Mouse (Mus musculus): Measurements from ENCODE around the gene Bean1. TPM values are rescaled to one million over a fixed set of nuclear protein-coding genes. Genes with fewer than 3 reads are reported as not detected.

The Bean1 gene
- total and polyA plus RNA-seq, 3 experiments, result not detected

DNA sequence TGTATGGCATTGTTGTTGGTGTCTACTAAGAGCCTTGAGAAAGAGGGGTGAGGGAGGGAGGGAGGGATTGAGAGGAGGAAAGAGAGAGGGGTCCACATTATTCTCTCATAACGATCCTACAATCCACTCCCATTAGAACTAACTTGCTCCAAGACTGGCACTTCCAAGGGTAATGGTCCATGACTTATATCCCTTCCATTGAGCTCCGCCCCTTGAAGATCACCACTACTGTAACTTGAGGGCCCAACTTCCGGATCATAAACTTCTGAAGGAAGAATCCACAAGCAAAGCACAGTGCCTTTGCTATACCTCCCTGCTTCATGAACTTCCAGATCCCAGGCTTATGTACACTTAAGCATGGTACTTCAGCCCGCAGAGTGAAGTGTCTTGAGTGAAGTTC lies 32.1 kb downstream of the Bean1 start:
- H3K27ac ChIP-seq (ENCODE audit: control insufficient read depth, low read depth, low read length), result no peak overlapping the region
- H3K4me1 ChIP-seq (ENCODE audit: control insufficient read depth in 1 of 2, insufficient read depth in 2 of 2, low read length in 2 of 2), result no peaks in the 10 kb centered on the region
- no peaks in the 10 kb centered on the region for H3K9me3 ChIP-seq (replicated peaks; ENCODE audit: insufficient read depth, low read length)
- H3K27me3 ChIP-seq (ENCODE audit: control insufficient read depth in 1 of 2, insufficient read depth in 2 of 2, low read length in 2 of 2), result no peaks in the 10 kb centered on the region; a peak in 1 of 4 replicates
- no peak for DNase-seq (ENCODE audit: low read depth, low spot score)
- H3K79me2 ChIP-seq (ENCODE audit: control insufficient read depth, insufficient read depth, low read length, poor library complexity), result no peaks in the 10 kb centered on the region
- H3K36me3 ChIP-seq (ENCODE audit: control insufficient read depth in 1 of 2, insufficient read depth in 2 of 2, low read length in 2 of 2), result no peaks in the 10 kb centered on the region
- TF ChIP-seq HCFC1 (IDR thresholded peaks at IDR 0.05; ENCODE audit: low read depth, low read length) (no peak), MAFK (IDR thresholded peaks at IDR 0.05; ENCODE audit: borderline replicate concordance, low read depth, low read length) (no peak), POLR2A (IDR thresholded peaks at IDR 0.05; ENCODE audit: control insufficient read depth in 1 of 2, insufficient read depth in 1 of 2, low read depth in 1 of 2, low read length in 2 of 2, poor library complexity in 1 of 2) (no peak), GABPA (IDR thresholded peaks at IDR 0.05; ENCODE audit: low read depth, low read length) (no peak), E2F4 (IDR thresholded peaks at IDR 0.05; ENCODE audit: borderline replicate concordance, low read depth, low read length) (no peak), SIN3A (IDR thresholded peaks at IDR 0.05; ENCODE audit: low read length) (no peak)
- no peak overlapping the region for H3K4me3 ChIP-seq (ENCODE audit: control insufficient read depth in 1 of 2, insufficient read depth in 1 of 2, low read depth in 2 of 2, low read length in 2 of 2)
- H3K9ac ChIP-seq (ENCODE audit: control insufficient read depth, low read depth, low read length, poor library complexity, severe bottlenecking), result no peak overlapping the region

DNA sequence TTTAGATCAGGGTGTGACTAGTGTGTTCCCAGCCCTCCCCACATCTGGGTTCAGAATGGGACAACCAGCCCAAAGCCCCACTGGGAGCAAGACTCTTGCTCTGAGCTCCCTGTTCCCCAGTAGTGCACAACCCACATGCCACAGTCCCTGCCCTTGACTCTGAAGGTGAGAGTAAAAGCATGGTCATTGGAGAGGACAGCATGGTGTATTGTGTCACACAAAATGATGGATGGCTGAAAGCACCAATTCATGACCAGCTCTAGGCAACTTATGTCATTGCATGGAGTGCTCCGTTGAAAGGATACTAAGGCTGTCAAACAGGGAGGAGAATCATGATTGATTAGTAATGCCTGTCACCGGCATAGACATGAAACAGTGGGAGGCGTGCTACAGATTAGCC lies 35.0 kb downstream of the Bean1 start:
- Histone ChIP-seq H3K4me3 (ENCODE audit: control insufficient read depth in 1 of 2, insufficient read depth in 1 of 2, low read depth in 2 of 2, low read length in 2 of 2) (no peak overlapping the region), H3K36me3 (ENCODE audit: control insufficient read depth in 1 of 2, insufficient read depth in 2 of 2, low read length in 2 of 2) (no peaks in the 10 kb centered on the region), H3K27me3 (ENCODE audit: control insufficient read depth in 1 of 2, insufficient read depth in 2 of 2, low read length in 2 of 2) (no peaks in the 10 kb centered on the region; a peak in 1 of 4 replicates), H3K4me1 (ENCODE audit: control insufficient read depth in 1 of 2, insufficient read depth in 2 of 2, low read length in 2 of 2) (no peaks in the 10 kb centered on the region), H3K9me3 (replicated peaks; ENCODE audit: insufficient read depth, low read length) (no peaks in the 10 kb centered on the region), H3K79me2 (ENCODE audit: control insufficient read depth, insufficient read depth, low read length, poor library complexity) (no peaks in the 10 kb centered on the region), H3K9ac (ENCODE audit: control insufficient read depth, low read depth, low read length, poor library complexity, severe bottlenecking) (no peak overlapping the region), H3K27ac (ENCODE audit: control insufficient read depth, low read depth, low read length) (no peak overlapping the region)
- no peak for TF ChIP-seq HCFC1 (IDR thresholded peaks at IDR 0.05; ENCODE audit: low read depth, low read length)
- TF ChIP-seq MAX (IDR thresholded peaks at IDR 0.05; ENCODE audit: low read length), result no peak
- TF ChIP-seq ZMIZ1 (IDR thresholded peaks at IDR 0.05; ENCODE audit: low read depth, low read length), result no peak
- TF ChIP-seq JUND (IDR thresholded peaks at IDR 0.05; ENCODE audit: low read depth, low read length), result no peak
- TF ChIP-seq POLR2AphosphoS2 (IDR thresholded peaks at IDR 0.05; ENCODE audit: low read length), result no peak
- no peak for TF ChIP-seq MXI1 (IDR thresholded peaks at IDR 0.05; ENCODE audit: low read depth, low read length)
- no peak for TF ChIP-seq EP300 (IDR thresholded peaks at IDR 0.05; ENCODE audit: low read depth in 1 of 2, low read length in 2 of 2)
- TF ChIP-seq KAT2A (conservative IDR thresholded peaks at IDR 0.05; ENCODE audit: low read depth, low read length), result no peak
- TF ChIP-seq MEF2A (IDR thresholded peaks at IDR 0.05; ENCODE audit: extremely low read depth, insufficient replicate concordance, low read depth, low read length, poor library complexity, severe bottlenecking), result no peak
- no peak for TF ChIP-seq MAFK (IDR thresholded peaks at IDR 0.05; ENCODE audit: borderline replicate concordance, low read depth, low read length)
- TF ChIP-seq SMC3 (IDR thresholded peaks at IDR 0.05; ENCODE audit: low read depth, low read length), result no peak
- no peak for TF ChIP-seq SIN3A (IDR thresholded peaks at IDR 0.05; ENCODE audit: low read length)
- DNase-seq (ENCODE audit: low read depth, low spot score), result no peak

DNA sequence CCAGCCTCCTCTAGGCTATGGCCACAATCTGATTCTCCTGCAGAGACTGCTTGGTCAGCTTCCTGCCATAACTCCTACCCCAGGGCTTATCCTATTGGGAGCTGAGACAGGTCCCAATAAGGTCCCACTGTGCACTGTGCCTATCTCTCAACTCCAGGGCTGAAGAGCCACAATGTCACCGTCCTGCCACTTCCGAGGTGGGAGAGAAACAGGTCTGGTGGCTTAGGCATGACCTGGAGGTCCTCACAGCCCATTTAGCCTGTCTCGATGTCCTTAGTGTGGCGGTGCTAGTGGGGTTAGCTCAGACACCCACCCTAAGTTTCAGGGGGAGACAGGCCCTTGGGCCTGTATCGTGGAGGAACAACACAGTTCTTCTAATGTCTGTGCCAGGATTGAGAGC lies 47.4 kb downstream of the Bean1 start:
- no peak for DNase-seq (ENCODE audit: low read depth, low spot score)
- Histone ChIP-seq H3K27me3 (ENCODE audit: control insufficient read depth in 1 of 2, insufficient read depth in 2 of 2, low read length in 2 of 2) (no peaks in the 10 kb centered on the region), H3K4me1 (ENCODE audit: control insufficient read depth in 1 of 2, insufficient read depth in 2 of 2, low read length in 2 of 2) (peaks cover 0 to 5% of the 10 kb centered on the region in 2 experiments; a peak in 2 of 4 replicates), H3K27ac (ENCODE audit: control insufficient read depth, low read depth, low read length) (no peak overlapping the region), H3K79me2 (ENCODE audit: control insufficient read depth, insufficient read depth, low read length, poor library complexity) (no peaks in the 10 kb centered on the region), H3K9me3 (replicated peaks; ENCODE audit: insufficient read depth, low read length) (no peaks in the 10 kb centered on the region), H3K36me3 (ENCODE audit: control insufficient read depth in 1 of 2, insufficient read depth in 2 of 2, low read length in 2 of 2) (peaks cover 0 to 5% of the 10 kb centered on the region in 2 experiments; a peak in 2 of 4 replicates), H3K4me3 (ENCODE audit: control insufficient read depth in 1 of 2, insufficient read depth in 1 of 2, low read depth in 2 of 2, low read length in 2 of 2) (no peak overlapping the region), H3K9ac (ENCODE audit: control insufficient read depth, low read depth, low read length, poor library complexity, severe bottlenecking) (no peak overlapping the region)
- TF ChIP-seq POLR2A (IDR thresholded peaks at IDR 0.05; ENCODE audit: control insufficient read depth in 1 of 2, insufficient read depth in 1 of 2, low read depth in 1 of 2, low read length in 2 of 2, poor library complexity in 1 of 2), result no peak
- TF ChIP-seq NRF1 (IDR thresholded peaks at IDR 0.05; ENCODE audit: insufficient read depth, low read depth, low read length, poor library complexity, severe bottlenecking), result no peak
- TF ChIP-seq CHD2 (IDR thresholded peaks at IDR 0.05; ENCODE audit: low read length), result no peak
- TF ChIP-seq BHLHE40 (IDR thresholded peaks at IDR 0.05; ENCODE audit: borderline replicate concordance, low read depth, low read length), result no peak
- TF ChIP-seq MAZ (IDR thresholded peaks at IDR 0.05; ENCODE audit: low read depth, low read length), result no peak
- no peak for TF ChIP-seq CHD1 (IDR thresholded peaks at IDR 0.05; ENCODE audit: low read depth, low read length)
- no peak for TF ChIP-seq RCOR1 (IDR thresholded peaks at IDR 0.05; ENCODE audit: low read depth, low read length)
- no peak for TF ChIP-seq USF1 (IDR thresholded peaks at IDR 0.05; ENCODE audit: low read depth, low read length)
- no peak for TF ChIP-seq ZC3H11A (IDR thresholded peaks at IDR 0.05; ENCODE audit: low read depth, low read length)
- TF ChIP-seq E2F4 (IDR thresholded peaks at IDR 0.05; ENCODE audit: borderline replicate concordance, low read depth, low read length), result no peak
- no peak for TF ChIP-seq POLR2AphosphoS5 (IDR thresholded peaks at IDR 0.05; ENCODE audit: borderline replicate concordance, low read depth, low read length)
